Mouse (Mus musculus): ENCODE measurements around the gene Arnt2. TPM values are rescaled to one million over a fixed set of nuclear protein-coding genes. Genes with fewer than 3 reads are reported as not detected.

Arnt2 gene
- polyA plus RNA-seq, 1 experiment, result 15.3 TPM

DNA sequence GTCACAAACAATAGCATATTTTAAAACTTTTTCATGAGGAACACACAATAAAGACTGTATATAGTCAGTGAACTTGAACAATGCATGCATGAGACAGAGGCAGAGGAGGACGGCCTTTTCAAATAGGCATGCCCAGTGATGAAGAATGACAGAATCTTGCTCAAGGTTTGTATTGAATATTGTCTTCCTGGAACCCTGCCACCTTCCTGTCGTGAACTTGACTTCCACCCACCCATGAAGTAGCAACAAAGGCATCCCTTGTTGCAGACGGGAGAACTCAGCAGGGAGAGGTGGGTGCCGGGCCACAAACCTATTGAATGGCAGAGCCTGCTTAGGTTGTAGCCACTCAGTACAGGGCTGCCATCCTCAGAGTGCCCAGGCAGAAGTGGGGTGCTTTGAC, 43.7 kb downstream of the Arnt2 start:
- no peaks in the 10 kb centered on the region for H3K27me3 ChIP-seq (replicated peaks; ENCODE audit: control insufficient read depth, insufficient read depth, low read length)
- H3K4me3 ChIP-seq (ENCODE audit: insufficient read depth, low read depth, low read length), result no peak overlapping the region
- no peak for TF ChIP-seq POLR2A (IDR thresholded peaks at IDR 0.05; ENCODE audit: low read depth, low read length)
- no peak for TF ChIP-seq CTCF (conservative IDR thresholded peaks at IDR 0.05; ENCODE audit: insufficient read depth, insufficient read length, low read depth, low read length)
- no peak for DNase-seq
- no peak overlapping the region for H3K27ac ChIP-seq (ENCODE audit: insufficient read depth, low read depth, low read length)
- H3K36me3 ChIP-seq (ENCODE audit: control insufficient read depth, insufficient read depth, low read length), result no peaks in the 10 kb centered on the region
- WGBS, result 69% methylated on average over 4 of the region's 4 CpGs
- peaks cover 9% of the 10 kb centered on the region for H3K4me1 ChIP-seq (ENCODE audit: control insufficient read depth, insufficient read depth, low read length)

- 52% methylated on average over 2 of the region's 2 CpGs for WGBS
- TF ChIP-seq CTCF (conservative IDR thresholded peaks at IDR 0.05; ENCODE audit: insufficient read depth, insufficient read length, low read depth, low read length) (no peak), POLR2A (IDR thresholded peaks at IDR 0.05; ENCODE audit: low read depth, low read length) (no peak)
- Histone ChIP-seq H3K4me3 (ENCODE audit: insufficient read depth, low read depth, low read length) (no peak overlapping the region), H3K27ac (ENCODE audit: insufficient read depth, low read depth, low read length) (peak overlapping the region; percentile 33; the same call in 1 of the 2 replicates), H3K4me1 (ENCODE audit: control insufficient read depth, insufficient read depth, low read length) (peaks cover 36% of the 10 kb centered on the region), H3K36me3 (ENCODE audit: control insufficient read depth, insufficient read depth, low read length) (no peaks in the 10 kb centered on the region), H3K27me3 (replicated peaks; ENCODE audit: control insufficient read depth, insufficient read depth, low read length) (no peaks in the 10 kb centered on the region)
- peak; percentile 60 for DNase-seq
These were observed 47.3 kb downstream of the Arnt2 start for GRCm38 (mm10) chr7:84362711-84363110.

- 48% methylated on average over 10 of the region's 10 CpGs for WGBS
- Histone ChIP-seq H3K4me3 (ENCODE audit: insufficient read depth, low read depth, low read length) (no peak overlapping the region), H3K36me3 (ENCODE audit: control insufficient read depth, insufficient read depth, low read length) (no peaks in the 10 kb centered on the region), H3K4me1 (ENCODE audit: control insufficient read depth, insufficient read depth, low read length) (peaks cover 42% of the 10 kb centered on the region), H3K27ac (ENCODE audit: insufficient read depth, low read depth, low read length) (peak overlapping the region; percentile 87), H3K27me3 (replicated peaks; ENCODE audit: control insufficient read depth, insufficient read depth, low read length) (no peaks in the 10 kb centered on the region)
- TF ChIP-seq POLR2A (IDR thresholded peaks at IDR 0.05; ENCODE audit: low read depth, low read length), result no peak
- TF ChIP-seq CTCF (conservative IDR thresholded peaks at IDR 0.05; ENCODE audit: insufficient read depth, insufficient read length, low read depth, low read length), result no peak
- DNase-seq, result peak; percentile 92
These were observed 48.8 kb downstream of the Arnt2 start for GRCm38 (mm10) chr7:84361086-84361684.

- peak; percentile 96 for DNase-seq
- 31% methylated on average over 1 of the region's 1 CpGs for WGBS
- peaks cover 51% of the 10 kb centered on the region for H3K4me1 ChIP-seq (ENCODE audit: control insufficient read depth, insufficient read depth, low read length)
- no peaks in the 10 kb centered on the region for H3K36me3 ChIP-seq (ENCODE audit: control insufficient read depth, insufficient read depth, low read length)
- peak overlapping the region; percentile 87 for H3K27ac ChIP-seq (ENCODE audit: insufficient read depth, low read depth, low read length)
- no peaks in the 10 kb centered on the region for H3K27me3 ChIP-seq (replicated peaks; ENCODE audit: control insufficient read depth, insufficient read depth, low read length)
- H3K4me3 ChIP-seq (ENCODE audit: insufficient read depth, low read depth, low read length), result no peak overlapping the region
- TF ChIP-seq POLR2A (IDR thresholded peaks at IDR 0.05; ENCODE audit: low read depth, low read length) (no peak), CTCF (conservative IDR thresholded peaks at IDR 0.05; ENCODE audit: insufficient read depth, insufficient read length, low read depth, low read length) (no peak)
These were observed 51.5 kb downstream of the Arnt2 start for GRCm38 (mm10) chr7:84358426-84358825.

GRCm38 (mm10) chr7:84355619-84356570, 54.1 kb downstream of the Arnt2 start:
- TF ChIP-seq CTCF (conservative IDR thresholded peaks at IDR 0.05; ENCODE audit: insufficient read depth, insufficient read length, low read depth, low read length) (peak; percentile 79), POLR2A (IDR thresholded peaks at IDR 0.05; ENCODE audit: low read depth, low read length) (no peak)
- 39% methylated on average over 10 of the region's 10 CpGs for WGBS
- Histone ChIP-seq H3K4me3 (ENCODE audit: insufficient read depth, low read depth, low read length) (no peak overlapping the region), H3K4me1 (ENCODE audit: control insufficient read depth, insufficient read depth, low read length) (peaks cover 42% of the 10 kb centered on the region), H3K36me3 (ENCODE audit: control insufficient read depth, insufficient read depth, low read length) (no peaks in the 10 kb centered on the region), H3K27me3 (replicated peaks; ENCODE audit: control insufficient read depth, insufficient read depth, low read length) (no peaks in the 10 kb centered on the region), H3K27ac (ENCODE audit: insufficient read depth, low read depth, low read length) (peak overlapping the region; percentile 68)
- DNase-seq, result peak; percentile 83

- TF ChIP-seq POLR2A (IDR thresholded peaks at IDR 0.05; ENCODE audit: low read depth, low read length), result no peak
- no peak for TF ChIP-seq CTCF (conservative IDR thresholded peaks at IDR 0.05; ENCODE audit: insufficient read depth, insufficient read length, low read depth, low read length)
- Histone ChIP-seq H3K27ac (ENCODE audit: insufficient read depth, low read depth, low read length) (no peak overlapping the region), H3K36me3 (ENCODE audit: control insufficient read depth, insufficient read depth, low read length) (no peaks in the 10 kb centered on the region), H3K4me1 (ENCODE audit: control insufficient read depth, insufficient read depth, low read length) (peaks cover 33% of the 10 kb centered on the region), H3K4me3 (ENCODE audit: insufficient read depth, low read depth, low read length) (no peak overlapping the region), H3K27me3 (replicated peaks; ENCODE audit: control insufficient read depth, insufficient read depth, low read length) (no peaks in the 10 kb centered on the region)
- no peak for DNase-seq
- WGBS, result 79% methylated on average over 2 of the region's 2 CpGs
These were observed 55.1 kb downstream of the Arnt2 start for GRCm38 (mm10) chr7:84354890-84355289.

GRCm38 (mm10) chr7:84350529-84350928, 59.4 kb downstream of the Arnt2 start:
- H3K27ac ChIP-seq (ENCODE audit: insufficient read depth, low read depth, low read length), result no peak overlapping the region
- TF ChIP-seq CTCF (conservative IDR thresholded peaks at IDR 0.05; ENCODE audit: insufficient read depth, insufficient read length, low read depth, low read length) (no peak), POLR2A (IDR thresholded peaks at IDR 0.05; ENCODE audit: low read depth, low read length) (no peak)
- H3K36me3 ChIP-seq (ENCODE audit: control insufficient read depth, insufficient read depth, low read length), result no peaks in the 10 kb centered on the region

More at GRCm38 (mm10) chr7:84350529-84350928, 59.4 kb downstream of the Arnt2 start:
- DNase-seq, result no peak
- Histone ChIP-seq H3K4me1 (ENCODE audit: control insufficient read depth, insufficient read depth, low read length) (0 out of 2 replicates have a peak, but pooled peaks cover 4% of the 10 kb centered on the region), H3K4me3 (ENCODE audit: insufficient read depth, low read depth, low read length) (no peak overlapping the region), H3K27me3 (replicated peaks; ENCODE audit: control insufficient read depth, insufficient read depth, low read length) (no peaks in the 10 kb centered on the region)
